Mouse (Mus musculus): Measurements from ENCODE around the gene Pnkp.

- TF ChIP-seq CTCF (IDR thresholded peaks at IDR 0.05; ENCODE audit: low read depth): no peak
- no peak for TF ChIP-seq EP300 (IDR thresholded peaks at IDR 0.05; ENCODE audit: low read depth)
These were observed 36.3 kb downstream of the Pnkp start for GRCm38 (mm10) chr7:44893197-44893596.

All from heart, postnatal 0 days (tissue).